Mouse (Mus musculus): ENCODE data around the gene Angptl4. TPM values are rescaled to one million over a fixed set of nuclear protein-coding genes. Genes with fewer than 3 reads are reported as not detected.

Angptl4 gene
- polyA plus RNA-seq, 1 experiment from 2014 or later, result 20.6 TPM

GRCm38 (mm10) chr17:33786375-33786774 lies 4.7 kb upstream of the Angptl4 start:
- no peak for DNase-seq (ENCODE audit: low spot score, missing footprints)
- H3K9me3 ChIP-seq (ENCODE audit: control insufficient read depth, low read length), result no peaks in the 10 kb centered on the region
- no peaks in the 10 kb centered on the region for H3K27me3 ChIP-seq (ENCODE audit: control insufficient read depth, insufficient read depth, low read length)
- no peak overlapping the region for H3K4me3 ChIP-seq (ENCODE audit: low read depth, low read length)
- H3K4me2 ChIP-seq, result no peak overlapping the region
- peaks cover 5% of the 10 kb centered on the region for H3K4me1 ChIP-seq (ENCODE audit: control insufficient read depth, insufficient read depth, low read length)
- no peak overlapping the region for H3K27ac ChIP-seq (ENCODE audit: low read depth, low read length)
- no peak overlapping the region for H3K9ac ChIP-seq (ENCODE audit: low read length)
- WGBS, result 85% methylated on average over 18 of the region's 18 CpGs
- ATAC-seq (ENCODE audit: low FRiP score), result no peak
- H3K36me3 ChIP-seq (ENCODE audit: control insufficient read depth, insufficient read depth, low read length), result no peaks in the 10 kb centered on the region

GRCm38 (mm10) chr17:33784939-33785338 lies 3.3 kb upstream of the Angptl4 start:
- Histone ChIP-seq H3K27me3 (ENCODE audit: control insufficient read depth, insufficient read depth, low read length) (no peaks in the 10 kb centered on the region), H3K4me3 (ENCODE audit: low read depth, low read length) (no peak overlapping the region), H3K36me3 (ENCODE audit: control insufficient read depth, insufficient read depth, low read length) (no peaks in the 10 kb centered on the region), H3K4me2 (no peak overlapping the region), H3K9ac (ENCODE audit: low read length) (no peak overlapping the region), H3K4me1 (ENCODE audit: control insufficient read depth, insufficient read depth, low read length) (peaks cover 5% of the 10 kb centered on the region), H3K27ac (ENCODE audit: low read depth, low read length) (no peak overlapping the region), H3K9me3 (ENCODE audit: control insufficient read depth, low read length) (no peaks in the 10 kb centered on the region)
- 93% methylated on average over 2 of the region's 2 CpGs for WGBS
- DNase-seq (ENCODE audit: low spot score, missing footprints) (no peak), ATAC-seq (ENCODE audit: low FRiP score) (no peak)

- Histone ChIP-seq H3K4me3 (ENCODE audit: low read depth, low read length) (no peak overlapping the region), H3K9me3 (ENCODE audit: control insufficient read depth, low read length) (no peaks in the 10 kb centered on the region), H3K27ac (ENCODE audit: low read depth, low read length) (no peak overlapping the region), H3K4me2 (no peak overlapping the region), H3K36me3 (ENCODE audit: control insufficient read depth, insufficient read depth, low read length) (no peaks in the 10 kb centered on the region), H3K9ac (ENCODE audit: low read length) (no peak overlapping the region), H3K4me1 (ENCODE audit: control insufficient read depth, insufficient read depth, low read length) (peaks cover 5% of the 10 kb centered on the region), H3K27me3 (ENCODE audit: control insufficient read depth, insufficient read depth, low read length) (no peaks in the 10 kb centered on the region)
- no peak for DNase-seq (ENCODE audit: low spot score, missing footprints)
- ATAC-seq (ENCODE audit: low FRiP score), result no peak
Measured at GRCm38 (mm10) chr17:33783408-33783807, 1.8 kb upstream of the Angptl4 start.

GRCm38 (mm10) chr17:33782067-33782466 lies 437 bp upstream of the Angptl4 start:
- ATAC-seq (ENCODE audit: low FRiP score) (no peak), DNase-seq (ENCODE audit: low spot score, missing footprints) (no peak)
- WGBS, result 33% methylated on average over 4 of the region's 4 CpGs
- Histone ChIP-seq H3K27me3 (ENCODE audit: control insufficient read depth, insufficient read depth, low read length) (no peaks in the 10 kb centered on the region), H3K4me1 (ENCODE audit: control insufficient read depth, insufficient read depth, low read length) (peaks cover 5% of the 10 kb centered on the region), H3K36me3 (ENCODE audit: control insufficient read depth, insufficient read depth, low read length) (no peaks in the 10 kb centered on the region), H3K9me3 (ENCODE audit: control insufficient read depth, low read length) (no peaks in the 10 kb centered on the region), H3K9ac (ENCODE audit: low read length) (peak overlapping the region; percentile 58), H3K4me3 (ENCODE audit: low read depth, low read length) (peak overlapping the region; percentile 39; the same call in 1 of the 2 replicates), H3K4me2 (peak overlapping the region; percentile 72; the same call in 1 of the 2 replicates), H3K27ac (ENCODE audit: low read depth, low read length) (no peak overlapping the region)

- Histone ChIP-seq H3K4me3 (ENCODE audit: low read depth, low read length) (no peak overlapping the region), H3K9ac (ENCODE audit: low read length) (no peak overlapping the region), H3K4me2 (peak overlapping the region; percentile 72; the same call in 1 of the 2 replicates), H3K4me1 (ENCODE audit: control insufficient read depth, insufficient read depth, low read length) (peaks cover 5% of the 10 kb centered on the region), H3K27ac (ENCODE audit: low read depth, low read length) (no peak overlapping the region), H3K9me3 (ENCODE audit: control insufficient read depth, low read length) (no peaks in the 10 kb centered on the region), H3K27me3 (ENCODE audit: control insufficient read depth, insufficient read depth, low read length) (no peaks in the 10 kb centered on the region), H3K36me3 (ENCODE audit: control insufficient read depth, insufficient read depth, low read length) (no peaks in the 10 kb centered on the region)
- DNase-seq (ENCODE audit: low spot score, missing footprints) (no peak), ATAC-seq (ENCODE audit: low FRiP score) (no peak)
- 93% methylated on average over 5 of the region's 5 CpGs for WGBS
Measured at GRCm38 (mm10) chr17:33780431-33780830, 1.2 kb downstream of the Angptl4 start.

GRCm38 (mm10) chr17:33779967-33780295 lies 1.7 kb downstream of the Angptl4 start:
- no peak overlapping the region for H3K9ac ChIP-seq (ENCODE audit: low read length)
- peaks cover 5% of the 10 kb centered on the region for H3K4me1 ChIP-seq (ENCODE audit: control insufficient read depth, insufficient read depth, low read length)
- H3K36me3 ChIP-seq (ENCODE audit: control insufficient read depth, insufficient read depth, low read length), result no peaks in the 10 kb centered on the region
- no peaks in the 10 kb centered on the region for H3K9me3 ChIP-seq (ENCODE audit: control insufficient read depth, low read length)
- H3K4me2 ChIP-seq, result no peak overlapping the region
- WGBS, result 89% methylated on average over 5 of the region's 5 CpGs
- DNase-seq (ENCODE audit: low spot score, missing footprints), result no peak
- H3K4me3 ChIP-seq (ENCODE audit: low read depth, low read length), result no peak overlapping the region
- H3K27ac ChIP-seq (ENCODE audit: low read depth, low read length), result no peak overlapping the region
- H3K27me3 ChIP-seq (ENCODE audit: control insufficient read depth, insufficient read depth, low read length), result no peaks in the 10 kb centered on the region
- ATAC-seq (ENCODE audit: low FRiP score), result no peak

GRCm38 (mm10) chr17:33779271-33779966 lies 2.2 kb downstream of the Angptl4 start:
- 68% methylated on average over 9 of the region's 9 CpGs for whole genome bisulfite sequencing
- no peak overlapping the region for H3K4me2 ChIP-seq
- H3K27ac ChIP-seq (ENCODE audit: low read depth, low read length), result no peak overlapping the region
- H3K9me3 ChIP-seq (ENCODE audit: control insufficient read depth, low read length), result no peaks in the 10 kb centered on the region
- ATAC-seq (ENCODE audit: low FRiP score) (no peak), DNase-seq (ENCODE audit: low spot score, missing footprints) (no peak)
- no peak overlapping the region for H3K9ac ChIP-seq (ENCODE audit: low read length)
- no peak overlapping the region for H3K4me3 ChIP-seq (ENCODE audit: low read depth, low read length)
- H3K27me3 ChIP-seq (ENCODE audit: control insufficient read depth, insufficient read depth, low read length), result no peaks in the 10 kb centered on the region
- peaks cover 5% of the 10 kb centered on the region for H3K4me1 ChIP-seq (ENCODE audit: control insufficient read depth, insufficient read depth, low read length)
- H3K36me3 ChIP-seq (ENCODE audit: control insufficient read depth, insufficient read depth, low read length), result no peaks in the 10 kb centered on the region

- Histone ChIP-seq H3K4me1 (ENCODE audit: control insufficient read depth, insufficient read depth, low read length) (no peaks in the 10 kb centered on the region), H3K9ac (ENCODE audit: low read length) (no peak overlapping the region), H3K36me3 (ENCODE audit: control insufficient read depth, insufficient read depth, low read length) (no peaks in the 10 kb centered on the region), H3K27ac (ENCODE audit: low read depth, low read length) (no peak overlapping the region), H3K27me3 (ENCODE audit: control insufficient read depth, insufficient read depth, low read length) (no peaks in the 10 kb centered on the region), H3K4me2 (no peak overlapping the region), H3K4me3 (ENCODE audit: low read depth, low read length) (no peak overlapping the region), H3K9me3 (ENCODE audit: control insufficient read depth, low read length) (no peaks in the 10 kb centered on the region)
- DNase-seq (ENCODE audit: low spot score, missing footprints) (no peak), ATAC-seq (ENCODE audit: low FRiP score) (no peak)
- 99% methylated on average over 4 of the region's 4 CpGs for WGBS
Measured at GRCm38 (mm10) chr17:33775287-33775686, 6.3 kb downstream of the Angptl4 start.

GRCm38 (mm10) chr17:33774573-33775155 lies 7.0 kb downstream of the Angptl4 start:
- no peaks in the 10 kb centered on the region for H3K9me3 ChIP-seq (ENCODE audit: control insufficient read depth, low read length)
- 91% methylated on average over 8 of the region's 8 CpGs for WGBS
- no peaks in the 10 kb centered on the region for H3K36me3 ChIP-seq (ENCODE audit: control insufficient read depth, insufficient read depth, low read length)
- H3K4me2 ChIP-seq, result no peak overlapping the region
- H3K4me1 ChIP-seq (ENCODE audit: control insufficient read depth, insufficient read depth, low read length), result no peaks in the 10 kb centered on the region
- no peak overlapping the region for H3K9ac ChIP-seq (ENCODE audit: low read length)
- H3K4me3 ChIP-seq (ENCODE audit: low read depth, low read length), result no peak overlapping the region
- no peak for ATAC-seq (ENCODE audit: low FRiP score)
- DNase-seq (ENCODE audit: low spot score, missing footprints), result no peak
- no peak overlapping the region for H3K27ac ChIP-seq (ENCODE audit: low read depth, low read length)
- H3K27me3 ChIP-seq (ENCODE audit: control insufficient read depth, insufficient read depth, low read length), result no peaks in the 10 kb centered on the region

Data from midbrain, embryonic 11.5 days (tissue).